Mouse (Mus musculus) urinary bladder, postnatal 10 days (tissue): ENCODE measurements around the gene Cfap45.

Source experiments
- DNase-seq: peaks from one replicate; pipeline ENCODE4 v3.0.0; 2022; ENCODE audit warnings: low spot score

The Cfap45 gene

GRCm38 (mm10) chr1:172519644-172520043, 957 bp upstream of the Cfap45 start:
- DNase-seq: no peak

GRCm38 (mm10) chr1:172522524-172522923, 1.9 kb downstream of the Cfap45 start:
- DNase-seq: no peak

GRCm38 (mm10) chr1:172523699-172524101, 3.1 kb downstream of the Cfap45 start:
- DNase-seq: no peak

GRCm38 (mm10) chr1:172525027-172525764, 4.6 kb downstream of the Cfap45 start:
- no peak for DNase-seq

GRCm38 (mm10) chr1:172525971-172526370, 5.4 kb downstream of the Cfap45 start:
- no peak for DNase-seq

GRCm38 (mm10) chr1:172526380-172527081, 5.9 kb downstream of the Cfap45 start:
- DNase-seq: no peak

- no peak for DNase-seq
Observed at GRCm38 (mm10) chr1:172527431-172527830, 6.8 kb downstream of the Cfap45 start.

- peak; percentile 76 for DNase-seq
Observed at GRCm38 (mm10) chr1:172528701-172529100, 8.1 kb downstream of the Cfap45 start.

- DNase-seq: no peak
Observed at GRCm38 (mm10) chr1:172530544-172531220, 10.1 kb downstream of the Cfap45 start.

- DNase-seq: no peak
Observed at GRCm38 (mm10) chr1:172532551-172532950, 11.9 kb downstream of the Cfap45 start.

GRCm38 (mm10) chr1:172535116-172535515, 14.5 kb downstream of the Cfap45 start:
- DNase-seq: no peak

- DNase-seq: no peak
Observed at GRCm38 (mm10) chr1:172539827-172540226, 19.2 kb downstream of the Cfap45 start.

- DNase-seq: no peak
Observed at GRCm38 (mm10) chr1:172540283-172540820, 19.8 kb downstream of the Cfap45 start.

GRCm38 (mm10) chr1:172546062-172546461, 25.5 kb downstream of the Cfap45 start:
- no peak for DNase-seq

GRCm38 (mm10) chr1:172548501-172548900, 27.9 kb downstream of the Cfap45 start:
- no peak for DNase-seq

GRCm38 (mm10) chr1:172549314-172549713, 28.7 kb downstream of the Cfap45 start:
- DNase-seq: no peak

- DNase-seq: no peak
Observed at GRCm38 (mm10) chr1:172549717-172550116, 29.1 kb downstream of the Cfap45 start.

- no peak for DNase-seq
Observed at GRCm38 (mm10) chr1:172550551-172550951, 29.9 kb downstream of the Cfap45 start.

GRCm38 (mm10) chr1:172551009-172551408, 30.4 kb downstream of the Cfap45 start:
- no peak for DNase-seq

- no peak for DNase-seq
Observed at GRCm38 (mm10) chr1:172552623-172553022, 32.0 kb downstream of the Cfap45 start.

GRCm38 (mm10) chr1:172555638-172556037, 35.0 kb downstream of the Cfap45 start, which contains the start of gene Vsig8:
Gene Vsig8 (plus strand): TSS chr1:172555938.
- DNase-seq: no peak

- DNase-seq: no peak
Observed at GRCm38 (mm10) chr1:172562641-172563464, 42.3 kb downstream of the Cfap45 start.
